ENCODE assay signal across 10 mouse cellular contexts in genomic region chr5:119370481-119370880, GRCm38 (mm10).
DNase-seq lines count a peak whose midpoint lies in the region; ATAC-seq and TF ChIP-seq lines count a peak whose summit lies in the region.
"Had no signal": no experiment of that assay in that cellular context is flagged by ENCODE, and none has a peak within 500 bp of the region (broad histone marks: within the 10 kb centered on the region; RNA-seq: fewer than 3 reads in every experiment).

No protein-coding gene starts in this region.

- WGBS in lung, postnatal 0 days = 46% methylated on average over 12 of the region's 12 CpGs
- 68% methylated on average over 12 of the region's 12 CpGs for WGBS in limb, embryonic 12.5 days
- WGBS in neural tube, embryonic 15.5 days = 48% methylated on average over 12 of the region's 12 CpGs

- ATAC-seq in lung, postnatal 0 days = no peak
- no peak for ATAC-seq in limb, embryonic 12.5 days (ENCODE audit: insufficient number of reproducible peaks, insufficient read depth, low FRiP score, low TSS enrichment, low read depth)
- no peak for ATAC-seq in neural tube, embryonic 15.5 days (ENCODE audit: low FRiP score)
- ATAC-seq in megakaryocyte, adult 5-6 weeks (ENCODE audit: poor library complexity, severe bottlenecking) = no peak

- H3K27ac ChIP-seq in lung, postnatal 0 days (ENCODE audit: low read length) = no peak overlapping the region
- H3K27ac ChIP-seq in limb, embryonic 12.5 days = no peak overlapping the region
- no peak overlapping the region for H3K27ac ChIP-seq in neural tube, embryonic 15.5 days (replicated peaks)

- no peak for TF ChIP-seq CTCF in lung, postnatal 0 days (IDR thresholded peaks at IDR 0.05)

- no peaks in the 10 kb centered on the region for H3K9me3 ChIP-seq in lung, postnatal 0 days (ENCODE audit: low read length)
- H3K9me3 ChIP-seq in limb, embryonic 12.5 days = no peaks in the 10 kb centered on the region
- H3K9me3 ChIP-seq in neural tube, embryonic 15.5 days (replicated peaks) = no peaks in the 10 kb centered on the region

- H3K4me1 ChIP-seq in lung, postnatal 0 days (ENCODE audit: insufficient read depth, low read depth, low read length) = peaks cover 8% of the 10 kb centered on the region; the same call in 1 of the 2 replicates
- H3K4me1 ChIP-seq in limb, embryonic 12.5 days (replicated peaks) = peaks cover 6% of the 10 kb centered on the region; the same call in 1 of the 2 replicates
- H3K4me1 ChIP-seq in neural tube, embryonic 15.5 days = 0 out of 2 replicates have a peak, but pooled peaks cover 8% of the 10 kb centered on the region

- no peak for TF ChIP-seq EP300 in lung, postnatal 0 days (IDR thresholded peaks at IDR 0.05)

- H3K4me2 ChIP-seq in lung, postnatal 0 days (replicated peaks; ENCODE audit: low read depth, low read length) = peak overlapping the region; percentile 17; the same call in 1 of the 2 replicates
- peak overlapping the region; percentile 23 for H3K4me2 ChIP-seq in limb, embryonic 12.5 days
- H3K4me2 ChIP-seq in neural tube, embryonic 15.5 days = peak overlapping the region; percentile 40

- no peak overlapping the region for H3K9ac ChIP-seq in lung, postnatal 0 days (replicated peaks; ENCODE audit: low read depth)
- H3K9ac ChIP-seq in limb, embryonic 12.5 days (replicated peaks) = no peak overlapping the region
- no peak overlapping the region for H3K9ac ChIP-seq in neural tube, embryonic 15.5 days (replicated peaks)

- no peak overlapping the region for H3K4me3 ChIP-seq in lung, postnatal 0 days (ENCODE audit: low read depth, low read length)
- no peak overlapping the region for H3K4me3 ChIP-seq in limb, embryonic 12.5 days (replicated peaks)
- H3K4me3 ChIP-seq in neural tube, embryonic 15.5 days (replicated peaks) = no peak overlapping the region

- intact Hi-C loops in heart, postnatal 25 days (cut with DNase I) = no loop called here

- peak; percentile 68 for DNase-seq in heart, adult 11 months
- DNase-seq in heart, postnatal 25 days (ENCODE audit: low spot score) = no peak
- no peak for DNase-seq in lung, postnatal 0 days (ENCODE audit: low spot score)
- DNase-seq in lung, adult 18-20 months = no peak
- no peak for DNase-seq in liver
- DNase-seq: gastrocnemius, postnatal 10 days; lung, postnatal 4 days had no signal

- H3K36me3 ChIP-seq in lung, postnatal 0 days (ENCODE audit: insufficient read depth, low read length) = no peaks in the 10 kb centered on the region
- H3K36me3 ChIP-seq in limb, embryonic 12.5 days = no peaks in the 10 kb centered on the region
- H3K36me3 ChIP-seq in neural tube, embryonic 15.5 days = no peaks in the 10 kb centered on the region

- H3K27me3 ChIP-seq in lung, postnatal 0 days (replicated peaks; ENCODE audit: insufficient read depth, low read length) = no peaks in the 10 kb centered on the region
- peaks cover 64% of the 10 kb centered on the region for H3K27me3 ChIP-seq in limb, embryonic 12.5 days
- H3K27me3 ChIP-seq in neural tube, embryonic 15.5 days (replicated peaks) = peaks cover 12% of the 10 kb centered on the region; the same call in 1 of the 2 replicates
